Mouse (Mus musculus) CH12.LX (cell line): ENCODE results near the gene 2610001J05Rik. TPM values are rescaled to one million over a fixed set of nuclear protein-coding genes. Genes with fewer than 3 reads are reported as not detected.
"Not testable (repeated sequence)": the region's sequence is repeated elsewhere in the genome, so short reads cannot be mapped to it uniquely, and the experiment has no call there.

Experiments
- DNase-seq: peaks from one replicate; pipeline ENCODE4 v3.0.0-alpha.2; 2013; ENCODE audit errors: extremely low read depth
- H3K27ac ChIP-seq: 2 replicates; pipeline ENCODE4 v1.5.1; 2012; ENCODE audit warnings: low read depth, mild to moderate bottlenecking, control low read depth, moderate library complexity; ENCODE audit not compliant: insufficient read depth
- H3K27me3 ChIP-seq: replicated peaks from 2 replicates; pipeline ENCODE3; 2012; ENCODE audit warnings: inconsistent platforms
- H3K36me3 ChIP-seq, 2 experiments: replicated peaks in 1 of 2; 2 replicates each; pipeline versions ENCODE3 to v1.6.1; 2012; ENCODE audit warnings: inconsistent platforms in 1 of 2, low read length in 1 of 2, mild to moderate bottlenecking in 1 of 2, mixed read lengths in 1 of 2, moderate library complexity in 1 of 2; ENCODE audit not compliant: control insufficient read depth in 1 of 2, insufficient read depth in 1 of 2
- H3K4me1 ChIP-seq, 2 experiments: 2 replicates each; pipeline ENCODE4 v1.6.1; 2012; ENCODE audit warnings: inconsistent platforms in 1 of 2, moderate library complexity in 1 of 2; ENCODE audit not compliant: insufficient read depth in 2 of 2, control insufficient read depth in 1 of 2
- H3K4me2 ChIP-seq: 2 replicates; pipeline ENCODE4 v1.6.1; 2012; ENCODE audit warnings: low read depth, mild to moderate bottlenecking, control low read depth; ENCODE audit not compliant: poor library complexity, insufficient read depth, severe bottlenecking
- H3K4me3 ChIP-seq, 3 experiments: fragments of 150-350 bp in 1 of 3; sonication (generic) in 1 of 3; replicated peaks in 1 of 3; 2 replicates each; pipeline versions ENCODE3 to v1.5.1; 2011 to 2012; ENCODE audit warnings: low read depth in 2 of 3, low read length in 2 of 3, mild to moderate bottlenecking in 2 of 3, moderate library complexity in 2 of 3, control low read depth in 1 of 3, improper control_type of control experiment in 1 of 3, inconsistent platforms in 1 of 3, mixed read lengths in 1 of 3; ENCODE audit not compliant: poor library complexity in 1 of 3
- H3K79me2 ChIP-seq: replicated peaks from 2 replicates; pipeline ENCODE4 v1.6.1; 2012; ENCODE audit warnings: mild to moderate bottlenecking, moderate library complexity; ENCODE audit not compliant: control insufficient read depth, poor library complexity, insufficient read depth, severe bottlenecking; ENCODE audit errors: extremely low read depth
- H3K9ac ChIP-seq: 2 replicates; pipeline ENCODE4 v1.6.1; 2012; ENCODE audit warnings: low read depth, mild to moderate bottlenecking, control low read depth, moderate library complexity; ENCODE audit not compliant: insufficient read depth
- H3K9me3 ChIP-seq: replicated peaks from 2 replicates; pipeline ENCODE3; 2012; ENCODE audit warnings: low read length, inconsistent platforms, mixed read lengths
- E2F4 ChIP-seq: IDR thresholded peaks from 2 replicates; pipeline ENCODE4 v1.6.1; 2011; ENCODE audit warnings: low read depth, low read length, improper control_type of control experiment; ENCODE audit not compliant: insufficient replicate concordance
- GABPA ChIP-seq: IDR thresholded peaks from 2 replicates; pipeline ENCODE4 v1.6.1; 2012; ENCODE audit warnings: low read depth, low read length, improper control_type of control experiment, inconsistent platforms; ENCODE audit not compliant: insufficient replicate concordance
- HCFC1 ChIP-seq: IDR thresholded peaks from 2 replicates; pipeline ENCODE4 v1.6.1; 2012; ENCODE audit warnings: low read depth, mild to moderate bottlenecking, inconsistent platforms, low read length, improper control_type of control experiment
- KAT2A ChIP-seq: IDR thresholded peaks from 2 replicates; pipeline ENCODE4 v1.6.1; 2012; ENCODE audit warnings: low read length, improper control_type of control experiment, inconsistent platforms; ENCODE audit not compliant: insufficient replicate concordance
- MAX ChIP-seq: IDR thresholded peaks from 2 replicates; pipeline ENCODE4 v1.6.1; 2011; ENCODE audit warnings: low read length, improper control_type of control experiment
- MAZ ChIP-seq: IDR thresholded peaks from 2 replicates; pipeline ENCODE4 v1.6.1; 2012; ENCODE audit warnings: low read depth, mild to moderate bottlenecking, inconsistent platforms, low read length, improper control_type of control experiment, moderate library complexity
- MEF2A ChIP-seq: IDR thresholded peaks from 2 replicates; pipeline ENCODE4 v1.6.1; 2014; ENCODE audit warnings: low read depth, mild to moderate bottlenecking, inconsistent platforms, low read length, improper control_type of control experiment, borderline replicate concordance
- MXI1 ChIP-seq: IDR thresholded peaks from 2 replicates; pipeline ENCODE4 v1.6.1; 2011; ENCODE audit warnings: mild to moderate bottlenecking, low read depth, low read length, improper control_type of control experiment
- NELFE ChIP-seq: IDR thresholded peaks from 2 replicates; pipeline ENCODE4 v1.6.1; 2011; ENCODE audit warnings: low read depth, low read length, improper control_type of control experiment
- RCOR1 ChIP-seq: conservative IDR thresholded peaks from 2 replicates; pipeline ENCODE4 v1.6.1; 2012; ENCODE audit warnings: low read depth, mild to moderate bottlenecking, inconsistent platforms, low read length, improper control_type of control experiment
- SIN3A ChIP-seq: IDR thresholded peaks from 2 replicates; pipeline ENCODE4 v1.6.1; 2012; ENCODE audit warnings: low read length, improper control_type of control experiment, inconsistent platforms
- SMC3 ChIP-seq: IDR thresholded peaks from 2 replicates; pipeline ENCODE4 v1.6.1; 2011; ENCODE audit warnings: low read depth, low read length, improper control_type of control experiment
- TCF12 ChIP-seq: IDR thresholded peaks from 2 replicates; pipeline ENCODE4 v1.6.1; 2014; ENCODE audit warnings: low read depth, mild to moderate bottlenecking, inconsistent platforms, low read length, improper control_type of control experiment
- UBTF ChIP-seq: IDR thresholded peaks from 2 replicates; pipeline ENCODE4 v1.6.1; 2012; ENCODE audit warnings: low read depth, mild to moderate bottlenecking, inconsistent platforms, low read length, improper control_type of control experiment, moderate library complexity
- USF2 ChIP-seq: conservative IDR thresholded peaks from 2 replicates; pipeline ENCODE4 v1.6.1; 2011; ENCODE audit warnings: low read depth, low read length, improper control_type of control experiment
- ZKSCAN1 ChIP-seq: IDR thresholded peaks from 2 replicates; pipeline ENCODE4 v1.6.1; 2012; ENCODE audit warnings: low read depth, inconsistent platforms, low read length, improper control_type of control experiment, borderline replicate concordance
- ZMIZ1 ChIP-seq: IDR thresholded peaks from 2 replicates; pipeline ENCODE4 v1.6.1; 2012; ENCODE audit warnings: low read depth, mild to moderate bottlenecking, inconsistent platforms, low read length, improper control_type of control experiment
- dilution Hi-C: fragments of 300-500 bp; cut with MboI; formaldehyde crosslinking; loops from 2 replicates; pipeline ENCODE4 v1.14.3; 2020; ENCODE audit warnings: low sequenced_read_pairs; ENCODE audit not compliant: extremely low pct_unique_long_range_greater_than_20kb, extremely low pct_ligation_motif_present
- in situ Hi-C: fragments of 300-500 bp; cut with MboI; formaldehyde crosslinking; loops from 3 replicates; pipeline ENCODE4 v1.14.3; 2019; ENCODE audit warnings: low sequenced_read_pairs, low pct_ligation_motif_present, low pct_unique_long_range_greater_than_20kb, mixed read lengths
- polyA plus RNA-seq: library from polyadenylated mRNA; unstranded; fragments of >175 nt; gene quantifications from 2 replicates; pipeline ENCODE4 v1.2.1, GENCODE M21; 2012; ENCODE audit warnings: low read depth; ENCODE audit not compliant: insufficient read length
- total RNA-seq, 2 experiments: library from RNA; depleted of rRNA; stranded (reverse); fragments of 300-350 nt in 1 of 2; fragments of >200 nt in 1 of 2; gene quantifications; 2 replicates each; pipeline ENCODE4 v1.2.3; 2012 to 2014

2610001J05Rik gene
- total and polyA plus RNA-seq, 3 experiments, result 36.9 to 59.3 (median 42.1) TPM

- TF ChIP-seq RCOR1 (no peak), MEF2A (no peak), TCF12 (no peak), NELFE (no peak), SIN3A (no peak), UBTF (no peak), E2F4 (no peak), HCFC1 (no peak), MXI1 (no peak), MAX (no peak), MAZ (no peak), ZKSCAN1 (no peak), KAT2A (no peak), GABPA (no peak), ZMIZ1 (no peak), SMC3 (no peak), USF2 (no peak)
- dilution Hi-C loops (no loop called here), in situ Hi-C loops (no loop called here)
- no peaks in the 10 kb centered on the region for H3K9me3 ChIP-seq
- H3K9ac ChIP-seq, result no peak overlapping the region
- H3K4me2 ChIP-seq, result no peak overlapping the region
- H3K36me3 ChIP-seq, result no peaks in the 10 kb centered on the region
- H3K4me3 ChIP-seq, result no peak overlapping the region
- H3K27me3 ChIP-seq, result no peaks in the 10 kb centered on the region
- H3K4me1 ChIP-seq, result no peaks in the 10 kb centered on the region
- DNase-seq, result no peak
- H3K79me2 ChIP-seq, result no peaks in the 10 kb centered on the region
- no peak overlapping the region for H3K27ac ChIP-seq
Measured at GRCm38 (mm10) chr6:13853244-13853643, 18.1 kb downstream of the 2610001J05Rik start.

- H3K27ac ChIP-seq, H3K4me1 ChIP-seq, H3K9me3 ChIP-seq, H3K36me3 ChIP-seq, H3K27me3 ChIP-seq, H3K9ac ChIP-seq, H3K79me2 ChIP-seq, in situ Hi-C loops, dilution Hi-C loops, DNase-seq, H3K4me2 ChIP-seq, H3K4me3 ChIP-seq: not testable (repeated sequence)
Measured at GRCm38 (mm10) chr6:13846031-13846430, 25.3 kb downstream of the 2610001J05Rik start.
